24 mouse cellular contexts compared by ENCODE assay signal in genomic region chr7:75702966-75703645, GRCm38 (mm10).
DNase-seq lines count a peak whose midpoint lies in the region; ATAC-seq and TF ChIP-seq lines count a peak whose summit lies in the region.
"Had no signal": no experiment of that assay in that cellular context is flagged by ENCODE, and none has a peak within 500 bp of the region (broad histone marks: within the 10 kb centered on the region; RNA-seq: fewer than 3 reads in every experiment).

No protein-coding gene starts in this region.

- H3K4me1 ChIP-seq in megakaryocyte, embryonic 14.5 days: peaks cover 73% of the 10 kb centered on the region
- no peaks in the 10 kb centered on the region for H3K4me1 ChIP-seq in stomach, postnatal 0 days (replicated peaks; ENCODE audit: control insufficient read depth, insufficient read depth)
- no peaks in the 10 kb centered on the region; the same call in 1 of the 2 replicates for H3K4me1 ChIP-seq in heart, adult 2 months (ENCODE audit: control insufficient read depth, insufficient read depth, low read length)
- H3K4me1 ChIP-seq: embryonic facial prominence, embryonic 15.5 days; forebrain, embryonic 10.5 days; hindbrain, embryonic 15.5 days; limb, embryonic 10.5 days had no signal

- no peaks in the 10 kb centered on the region for H3K9me3 ChIP-seq in megakaryocyte, embryonic 14.5 days
- no peaks in the 10 kb centered on the region for H3K9me3 ChIP-seq in stomach, postnatal 0 days (ENCODE audit: control insufficient read depth, low read length)
- H3K9me3 ChIP-seq: embryonic facial prominence, embryonic 15.5 days; forebrain, embryonic 10.5 days; hindbrain, embryonic 15.5 days; limb, embryonic 10.5 days had no signal

- peaks cover 96% of the 10 kb centered on the region for H3K36me3 ChIP-seq in megakaryocyte, embryonic 14.5 days (replicated peaks; ENCODE audit: low read length)
- H3K36me3 ChIP-seq in stomach, postnatal 0 days (ENCODE audit: control insufficient read depth, insufficient read depth, low read length): peaks cover 13% of the 10 kb centered on the region
- peaks cover 40% of the 10 kb centered on the region for H3K36me3 ChIP-seq in heart, adult 2 months (ENCODE audit: control insufficient read depth, insufficient read depth, low read length)
- H3K36me3 ChIP-seq: hindbrain, embryonic 15.5 days had no signal

- H3K27ac ChIP-seq in stomach, postnatal 0 days (replicated peaks): no peak overlapping the region
- H3K27ac ChIP-seq in heart, adult 2 months: no peak overlapping the region
- H3K27ac ChIP-seq: embryonic facial prominence, embryonic 15.5 days; forebrain, embryonic 10.5 days; hindbrain, embryonic 15.5 days; left cerebral cortex, adult 2 months; limb, embryonic 10.5 days had no signal

- intact Hi-C loops in heart, adult 2 months (cut with DNase I): no loop called here

- no peaks in the 10 kb centered on the region for H3K79me2 ChIP-seq in heart, adult 2 months (replicated peaks; ENCODE audit: control insufficient read depth, insufficient read depth, low read length)

- H3K9ac ChIP-seq in stomach, postnatal 0 days (ENCODE audit: low read length): no peak overlapping the region
- H3K9ac ChIP-seq in heart, adult 2 months (ENCODE audit: low read depth, low read length): no peak overlapping the region
- H3K9ac ChIP-seq: embryonic facial prominence, embryonic 15.5 days; hindbrain, embryonic 15.5 days had no signal

- no peak for TF ChIP-seq EP300 in stomach, postnatal 0 days (optimal IDR thresholded peaks at IDR 0.05)
- no peak for TF ChIP-seq EP300 in heart, adult 2 months (IDR thresholded peaks at IDR 0.05; ENCODE audit: insufficient read depth, low read depth, low read length)

- H3K4me2 ChIP-seq in stomach, postnatal 0 days (replicated peaks; ENCODE audit: low read depth): no peak overlapping the region
- H3K4me2 ChIP-seq: embryonic facial prominence, embryonic 15.5 days; heart, embryonic 11.5 days; hindbrain, embryonic 15.5 days had no signal

- no peak for TF ChIP-seq CTCF in stomach, postnatal 0 days (IDR thresholded peaks at IDR 0.05; ENCODE audit: low read depth)
- TF ChIP-seq CTCF in heart, adult 2 months (IDR thresholded peaks at IDR 0.05): no peak

- no peak for TF ChIP-seq POLR2A in heart, adult 2 months (IDR thresholded peaks at IDR 0.05; ENCODE audit: insufficient read depth, low read depth, low read length)

- H3K4me3 ChIP-seq in megakaryocyte, embryonic 14.5 days (replicated peaks): peak overlapping the region; percentile 85
- H3K4me3 ChIP-seq in stomach, postnatal 0 days (ENCODE audit: low read depth, low read length): no peak overlapping the region
- no peak overlapping the region for H3K4me3 ChIP-seq in heart, adult 2 months
- H3K4me3 ChIP-seq: embryonic facial prominence, embryonic 15.5 days; forebrain, embryonic 10.5 days; hindbrain, embryonic 15.5 days; left cerebral cortex, adult 2 months; limb, embryonic 10.5 days had no signal

- no peak for ATAC-seq in megakaryocyte, adult 5-6 weeks (ENCODE audit: poor library complexity, severe bottlenecking)
- peak; percentile 25 for ATAC-seq in CD4-positive, CD25-positive, alpha-beta regulatory T cell, adult 4 months
- ATAC-seq in inflammation-experienced regulatory T-cells, adult 6 months: peak; percentile 7
- ATAC-seq in stomach, postnatal 0 days (ENCODE audit: low FRiP score, low TSS enrichment): peak; percentile 71
- ATAC-seq: midbrain, embryonic 16.5 days had no signal

- no peak for DNase-seq in stomach, postnatal 0 days (ENCODE audit: low spot score)
- no peak for DNase-seq in heart, adult 2 months
- DNase-seq in kidney, adult 8-10 months: no peak
- DNase-seq: adrenal gland, postnatal 14 days; cerebellum, postnatal 10 days; embryo, embryonic 11 days; gastrocnemius, postnatal 25 days; heart, postnatal 14 days; kidney, adult 11 months; kidney, postnatal 14 days; lung, adult 18-20 months; right cerebral cortex, adult 18-20 months; thymus, postnatal 25 days had no signal

- 79% methylated on average over 3 of the region's 3 CpGs for WGBS in stomach, postnatal 0 days
- 69% methylated on average over 3 of the region's 3 CpGs for WGBS in heart, adult 2 months

- no peaks in the 10 kb centered on the region for H3K27me3 ChIP-seq in megakaryocyte, embryonic 14.5 days (replicated peaks)
- no peaks in the 10 kb centered on the region for H3K27me3 ChIP-seq in stomach, postnatal 0 days (ENCODE audit: control insufficient read depth, insufficient read depth, low read length)
- no peaks in the 10 kb centered on the region for H3K27me3 ChIP-seq in heart, adult 2 months (ENCODE audit: control insufficient read depth, insufficient read depth, low read length)
- H3K27me3 ChIP-seq: embryonic facial prominence, embryonic 15.5 days; hindbrain, embryonic 15.5 days had no signal
